Mouse (Mus musculus) lung, postnatal 0 days (tissue): ENCODE measurements around the gene Igfbp5.

ENCODE experiments used
- CTCF ChIP-seq: IDR thresholded peaks from 2 replicates; pipeline ENCODE4 v1.5.1; 2016; ENCODE audit warnings: antibody characterized with exemption, mild to moderate bottlenecking
- EP300 ChIP-seq: IDR thresholded peaks from 2 replicates; pipeline ENCODE4 v1.6.1; 2016; ENCODE audit warnings: antibody characterized with exemption, mild to moderate bottlenecking, control low read depth

- TF ChIP-seq CTCF (no peak), EP300 (no peak)
Measured at GRCm38 (mm10) chr1:72872521-72872920, 2.2 kb downstream of the Igfbp5 start.
